Mouse (Mus musculus): ENCODE results near the gene Rrp7a. TPM values are rescaled to one million over a fixed set of nuclear protein-coding genes. Genes with fewer than 3 reads are reported as not detected.

Rrp7a gene
- polyA plus RNA-seq, 1 experiment = 104 TPM

GRCm38 (mm10) chr15:83126582-83126981 is 4.0 kb upstream of the Rrp7a start:
- H3K27ac ChIP-seq (ENCODE audit: insufficient read depth, low read length) = no peak overlapping the region
- DNase-seq (ENCODE audit: low read depth in 1 of 2, low spot score in 2 of 2) = no peak
- TF ChIP-seq CTCF (IDR thresholded peaks at IDR 0.05; ENCODE audit: extremely low read depth, insufficient read depth, insufficient read length, insufficient replicate concordance) (no peak), POLR2A (IDR thresholded peaks at IDR 0.05; ENCODE audit: low read depth, low read length) (no peak)
- H3K36me3 ChIP-seq (ENCODE audit: control insufficient read depth, insufficient read depth, low read length) = peaks cover 45% of the 10 kb centered on the region
- WGBS = 96% methylated on average over 9 of the region's 9 CpGs
- H3K4me1 ChIP-seq (ENCODE audit: control insufficient read depth, insufficient read depth, insufficient read length) = no peaks in the 10 kb centered on the region; the same call in 1 of the 2 replicates
- H3K4me3 ChIP-seq (ENCODE audit: extremely low read depth, insufficient read depth, insufficient read length) = no peak overlapping the region
- no peaks in the 10 kb centered on the region for H3K27me3 ChIP-seq (ENCODE audit: control insufficient read depth, insufficient read depth, low read length)

GRCm38 (mm10) chr15:83124625-83125024 is 2.0 kb upstream of the Rrp7a start:
- 84% methylated on average over 5 of the region's 5 CpGs for WGBS
- Histone ChIP-seq H3K4me3 (ENCODE audit: extremely low read depth, insufficient read depth, insufficient read length) (no peak overlapping the region), H3K27me3 (ENCODE audit: control insufficient read depth, insufficient read depth, low read length) (no peaks in the 10 kb centered on the region), H3K36me3 (ENCODE audit: control insufficient read depth, insufficient read depth, low read length) (peaks cover 34% of the 10 kb centered on the region), H3K4me1 (ENCODE audit: control insufficient read depth, insufficient read depth, insufficient read length) (no peaks in the 10 kb centered on the region; the same call in 1 of the 2 replicates), H3K27ac (ENCODE audit: insufficient read depth, low read length) (no peak overlapping the region)
- no peak for DNase-seq (ENCODE audit: low read depth in 1 of 2, low spot score in 2 of 2)
- TF ChIP-seq CTCF (IDR thresholded peaks at IDR 0.05; ENCODE audit: extremely low read depth, insufficient read depth, insufficient read length, insufficient replicate concordance) = no peak
- no peak for TF ChIP-seq POLR2A (IDR thresholded peaks at IDR 0.05; ENCODE audit: low read depth, low read length)

- H3K4me3 ChIP-seq (ENCODE audit: extremely low read depth, insufficient read depth, insufficient read length) = peak overlapping the region; percentile 90
- peak; percentile 14 to 28 for DNase-seq (ENCODE audit: low read depth in 1 of 2, low spot score in 2 of 2)
- TF ChIP-seq POLR2A (IDR thresholded peaks at IDR 0.05; ENCODE audit: low read depth, low read length) = no peak; the same call in 1 of the 2 replicates
- WGBS = 4% methylated on average over 43 of the region's 43 CpGs
- peak overlapping the region; percentile 78 for H3K27ac ChIP-seq (ENCODE audit: insufficient read depth, low read length)
- H3K27me3 ChIP-seq (ENCODE audit: control insufficient read depth, insufficient read depth, low read length) = no peaks in the 10 kb centered on the region
- peaks cover 32% of the 10 kb centered on the region for H3K36me3 ChIP-seq (ENCODE audit: control insufficient read depth, insufficient read depth, low read length)
- H3K4me1 ChIP-seq (ENCODE audit: control insufficient read depth, insufficient read depth, insufficient read length) = no peaks in the 10 kb centered on the region; the same call in 1 of the 2 replicates
These were observed 664 bp downstream of the Rrp7a start for GRCm38 (mm10) chr15:83121709-83122565.

DNA sequence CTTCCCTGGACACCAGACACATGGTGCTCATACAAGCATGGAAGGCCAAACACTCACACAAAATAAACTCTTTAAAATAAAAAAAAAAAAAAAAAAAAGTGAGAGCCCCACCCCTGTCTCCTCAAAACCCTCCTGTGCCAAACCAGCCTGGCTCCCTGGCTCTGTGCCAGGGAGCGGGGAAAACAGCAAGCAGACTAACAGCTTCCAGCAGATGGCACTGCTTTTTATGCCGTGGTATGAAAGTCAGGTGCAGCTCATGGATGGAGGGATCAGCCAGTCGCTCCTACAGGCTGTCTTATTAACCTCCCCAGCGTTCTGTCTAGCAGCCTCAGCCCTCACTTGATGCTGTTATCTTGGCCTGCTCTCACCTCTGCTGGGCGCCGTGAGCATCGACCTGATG is 4.2 kb downstream of the Rrp7a start:
- WGBS = 66% methylated on average over 7 of the region's 7 CpGs
- H3K4me3 ChIP-seq (ENCODE audit: extremely low read depth, insufficient read depth, insufficient read length) = no peak overlapping the region
- DNase-seq (ENCODE audit: low read depth in 1 of 2, low spot score in 2 of 2) = no peak
- no peaks in the 10 kb centered on the region; the same call in 1 of the 2 replicates for H3K4me1 ChIP-seq (ENCODE audit: control insufficient read depth, insufficient read depth, insufficient read length)
- peaks cover 34% of the 10 kb centered on the region for H3K36me3 ChIP-seq (ENCODE audit: control insufficient read depth, insufficient read depth, low read length)
- no peaks in the 10 kb centered on the region for H3K27me3 ChIP-seq (ENCODE audit: control insufficient read depth, insufficient read depth, low read length)
- H3K27ac ChIP-seq (ENCODE audit: insufficient read depth, low read length) = no peak overlapping the region
- TF ChIP-seq POLR2A (IDR thresholded peaks at IDR 0.05; ENCODE audit: low read depth, low read length) (no peak), CTCF (IDR thresholded peaks at IDR 0.05; ENCODE audit: extremely low read depth, insufficient read depth, insufficient read length, insufficient replicate concordance) (no peak)

DNA sequence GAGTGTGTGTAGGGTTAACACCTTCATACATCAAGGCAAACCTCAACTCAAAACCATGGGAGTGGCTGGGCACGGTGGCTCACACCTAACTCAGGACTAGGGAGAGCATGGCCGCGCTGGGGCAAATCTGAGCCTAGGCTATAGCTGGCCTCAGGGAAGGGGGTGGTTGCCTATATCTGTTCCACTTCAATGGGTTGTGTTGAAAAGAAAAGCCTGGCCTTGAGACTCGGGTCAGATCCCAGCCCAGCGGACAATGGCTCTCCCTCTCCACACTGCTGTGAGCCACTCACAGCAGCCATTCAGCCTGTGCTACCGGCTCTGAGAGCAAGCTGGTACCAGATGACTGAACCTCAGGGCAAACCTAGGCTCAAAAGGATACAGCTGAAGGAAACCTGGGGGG is 7.5 kb downstream of the Rrp7a start:
- DNase-seq (ENCODE audit: low read depth in 1 of 2, low spot score in 2 of 2) = no peak
- Histone ChIP-seq H3K27ac (ENCODE audit: insufficient read depth, low read length) (no peak overlapping the region), H3K4me3 (ENCODE audit: extremely low read depth, insufficient read depth, insufficient read length) (no peak overlapping the region), H3K36me3 (ENCODE audit: control insufficient read depth, insufficient read depth, low read length) (peaks cover 34% of the 10 kb centered on the region), H3K4me1 (ENCODE audit: control insufficient read depth, insufficient read depth, insufficient read length) (peaks cover 2% of the 10 kb centered on the region; the same call in 1 of the 2 replicates), H3K27me3 (ENCODE audit: control insufficient read depth, insufficient read depth, low read length) (no peaks in the 10 kb centered on the region)
- TF ChIP-seq POLR2A (IDR thresholded peaks at IDR 0.05; ENCODE audit: low read depth, low read length) = no peak
- no peak for TF ChIP-seq CTCF (IDR thresholded peaks at IDR 0.05; ENCODE audit: extremely low read depth, insufficient read depth, insufficient read length, insufficient replicate concordance)
- WGBS = 82% methylated on average over 6 of the region's 6 CpGs

DNA sequence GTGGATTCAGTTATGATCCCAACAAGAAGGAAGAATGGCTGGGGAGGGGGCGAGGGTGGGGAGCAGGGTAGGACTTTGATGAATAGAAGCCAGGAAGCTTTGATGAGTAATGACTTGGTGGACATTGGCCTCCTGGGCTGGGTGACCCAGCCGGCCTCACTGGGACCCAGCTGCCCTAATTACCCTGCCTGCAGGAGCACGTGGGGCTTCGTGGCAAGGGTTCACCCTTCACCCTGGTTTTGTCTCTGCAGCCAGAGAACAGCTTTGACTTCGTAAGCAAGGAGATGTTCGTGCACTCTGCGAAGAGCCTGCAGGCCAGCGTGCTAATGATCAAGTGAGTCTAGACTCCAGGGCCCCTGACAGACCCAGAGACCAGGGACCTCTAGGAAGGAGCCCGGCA is 8.5 kb downstream of the Rrp7a start:
- no peak for DNase-seq (ENCODE audit: low read depth in 1 of 2, low spot score in 2 of 2)
- Histone ChIP-seq H3K36me3 (ENCODE audit: control insufficient read depth, insufficient read depth, low read length) (peaks cover 28% of the 10 kb centered on the region), H3K4me3 (ENCODE audit: extremely low read depth, insufficient read depth, insufficient read length) (no peak overlapping the region), H3K4me1 (ENCODE audit: control insufficient read depth, insufficient read depth, insufficient read length) (peaks cover 2% of the 10 kb centered on the region; the same call in 1 of the 2 replicates), H3K27ac (ENCODE audit: insufficient read depth, low read length) (no peak overlapping the region), H3K27me3 (ENCODE audit: control insufficient read depth, insufficient read depth, low read length) (no peaks in the 10 kb centered on the region)
- WGBS = 94% methylated on average over 9 of the region's 9 CpGs
- TF ChIP-seq POLR2A (IDR thresholded peaks at IDR 0.05; ENCODE audit: low read depth, low read length) (no peak), CTCF (IDR thresholded peaks at IDR 0.05; ENCODE audit: extremely low read depth, insufficient read depth, insufficient read length, insufficient replicate concordance) (no peak)

DNA sequence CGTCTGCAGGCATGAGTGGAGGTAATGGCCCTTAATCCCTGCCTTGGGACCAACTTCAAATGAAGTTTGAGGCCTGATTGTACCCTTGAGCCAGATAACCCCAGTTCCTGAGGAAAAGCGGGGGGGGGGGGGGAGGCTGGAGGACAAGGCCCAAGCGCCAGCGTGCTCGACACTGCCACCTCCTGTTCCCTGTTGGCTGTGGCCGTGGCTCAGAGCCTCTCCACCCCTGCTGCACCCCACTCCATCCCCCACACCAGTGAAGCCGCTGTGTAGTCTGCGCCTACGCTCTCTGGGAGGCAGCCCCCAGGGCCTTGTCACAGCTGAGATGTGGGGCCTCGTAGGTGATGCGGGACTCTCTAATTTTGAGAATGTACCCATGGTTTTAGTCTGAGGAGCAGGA is 9.7 kb downstream of the Rrp7a start:
- peak in 1 of 2 experiments; percentile 63 for DNase-seq (ENCODE audit: low read depth in 1 of 2, low spot score in 2 of 2)
- H3K4me3 ChIP-seq (ENCODE audit: extremely low read depth, insufficient read depth, insufficient read length) = no peak overlapping the region
- H3K4me1 ChIP-seq (ENCODE audit: control insufficient read depth, insufficient read depth, insufficient read length) = peaks cover 2% of the 10 kb centered on the region; the same call in 1 of the 2 replicates
- H3K36me3 ChIP-seq (ENCODE audit: control insufficient read depth, insufficient read depth, low read length) = peaks cover 22% of the 10 kb centered on the region
- H3K27ac ChIP-seq (ENCODE audit: insufficient read depth, low read length) = no peak overlapping the region
- peak; percentile 72 for TF ChIP-seq CTCF (IDR thresholded peaks at IDR 0.05; ENCODE audit: extremely low read depth, insufficient read depth, insufficient read length, insufficient replicate concordance)
- TF ChIP-seq POLR2A (IDR thresholded peaks at IDR 0.05; ENCODE audit: low read depth, low read length) = no peak
- H3K27me3 ChIP-seq (ENCODE audit: control insufficient read depth, insufficient read depth, low read length) = no peaks in the 10 kb centered on the region
- 24% methylated on average over 11 of the region's 11 CpGs for WGBS
